Mouse (Mus musculus) kidney, adult 18-20 months (tissue): ENCODE data around the gene Khk.
"Not testable (repeated sequence)": the region's sequence is repeated elsewhere in the genome, so short reads cannot be mapped to it uniquely, and the experiment has no call there.

Source experiments
- DNase-seq: peaks from one replicate; pipeline ENCODE4 v3.0.0; 2021

Khk gene

GRCm38 (mm10) chr5:30921256-30922033 is at the start of gene Khk:
Khk (plus strand) TSS chr5:30921431.
- DNase-seq, result peak; percentile 95

GRCm38 (mm10) chr5:30872574-30872973 is 48.7 kb upstream of the Khk start:
- no peak for DNase-seq

GRCm38 (mm10) chr5:30874365-30874764 is 46.9 kb upstream of the Khk start:
- no peak for DNase-seq

- no peak for DNase-seq
Observed at GRCm38 (mm10) chr5:30878616-30879015, 42.6 kb upstream of the Khk start.

- no peak for DNase-seq
Observed at GRCm38 (mm10) chr5:30879347-30879943, 41.8 kb upstream of the Khk start.

GRCm38 (mm10) chr5:30881839-30882238 is 39.4 kb upstream of the Khk start:
- DNase-seq, result not testable (repeated sequence)

GRCm38 (mm10) chr5:30886209-30886608 is 35.0 kb upstream of the Khk start:
- DNase-seq, result no peak

GRCm38 (mm10) chr5:30886731-30887130 is 34.5 kb upstream of the Khk start:
- DNase-seq, result no peak

GRCm38 (mm10) chr5:30887331-30887761 is 33.9 kb upstream of the Khk start:
- no peak for DNase-seq

GRCm38 (mm10) chr5:30887858-30888336 is 33.3 kb upstream of the Khk start:
- peak; percentile 96 for DNase-seq

GRCm38 (mm10) chr5:30888337-30889087 is 32.7 kb upstream of the Khk start, which contains the start of gene Agbl5:
Agbl5 (plus strand) TSS chr5:30888694.
- DNase-seq, result peak; percentile 96

GRCm38 (mm10) chr5:30889088-30889754 is 32.0 kb upstream of the Khk start:
- DNase-seq, result no peak

- DNase-seq, result no peak
Observed at GRCm38 (mm10) chr5:30890375-30890774, 30.9 kb upstream of the Khk start.

GRCm38 (mm10) chr5:30901860-30902259 is 19.4 kb upstream of the Khk start:
- no peak for DNase-seq

- DNase-seq, result peak; percentile 98
Observed at GRCm38 (mm10) chr5:30907413-30908059, 13.7 kb upstream of the Khk start, which contains the start of gene Ost4. Ost4 (minus strand) TSS chr5:30907788.

GRCm38 (mm10) chr5:30908426-30909299 is 12.6 kb upstream of the Khk start:
- DNase-seq, result no peak

- DNase-seq, result peak; percentile 63
Observed at GRCm38 (mm10) chr5:30909300-30909659, 12.0 kb upstream of the Khk start.

- DNase-seq, result no peak
Observed at GRCm38 (mm10) chr5:30909863-30910262, 11.4 kb upstream of the Khk start.

- no peak for DNase-seq
Observed at GRCm38 (mm10) chr5:30910481-30910880, 10.8 kb upstream of the Khk start.

- DNase-seq, result no peak
Observed at GRCm38 (mm10) chr5:30912156-30912555, 9.1 kb upstream of the Khk start.
